Mouse (Mus musculus) brown adipose tissue, adult 24 weeks (tissue): ENCODE measurements around the gene Acbd3. TPM values are rescaled to one million over a fixed set of nuclear protein-coding genes. Genes with fewer than 3 reads are reported as not detected.

Experiments used
- H3K27ac ChIP-seq: fragments of 200-500 bp; replicated peaks from 2 replicates; pipeline ENCODE4 v1.5.1; 2012; ENCODE audit warnings: low read depth, mild to moderate bottlenecking, low read length
- H3K4me1 ChIP-seq: fragments of 200-500 bp; 2 replicates; pipeline ENCODE4 v1.6.1; 2012; ENCODE audit warnings: low read length, mixed read lengths; ENCODE audit not compliant: control insufficient read depth, insufficient read depth, insufficient read length
- H3K4me3 ChIP-seq: fragments of 200-500 bp; 2 replicates; pipeline ENCODE4 v1.5.1; 2012; ENCODE audit warnings: low read depth, mild to moderate bottlenecking, low read length, moderate library complexity; ENCODE audit not compliant: insufficient read depth
- polyA plus RNA-seq: library from polyadenylated mRNA; stranded (reverse); fragments of >200 nt; gene quantifications from 2 replicates; pipeline ENCODE4 v1.2.4, GENCODE M21; 2012; ENCODE audit not compliant: missing spikeins, insufficient read depth, insufficient read length

Gene Acbd3
- polyA plus RNA-seq, 1 experiment, result 22.1 TPM

GRCm38 (mm10) chr1:180791821-180792480, 66.1 kb downstream of the Acbd3 start:
- no peak overlapping the region for H3K27ac ChIP-seq
- no peaks in the 10 kb centered on the region for H3K4me1 ChIP-seq
- no peak overlapping the region for H3K4me3 ChIP-seq

DNA sequence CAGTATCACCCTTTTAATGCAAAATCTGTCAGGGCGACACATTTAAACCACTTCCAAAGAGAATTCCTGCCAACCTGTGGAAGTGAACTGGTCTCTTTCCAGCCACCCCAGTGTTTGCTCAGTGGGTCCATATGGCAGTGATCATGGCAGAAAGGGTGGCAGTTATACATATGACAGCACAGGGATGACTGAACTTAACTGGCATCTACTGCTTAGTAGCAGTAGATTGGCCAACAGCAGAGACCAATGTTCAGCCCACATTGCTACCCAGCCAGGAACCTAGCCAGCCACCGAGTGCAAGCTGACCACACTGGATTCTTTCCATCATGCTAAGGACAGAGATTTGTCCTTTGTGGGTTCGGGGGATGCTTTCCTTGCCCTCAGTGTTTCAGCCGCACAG, 67.0 kb downstream of the Acbd3 start:
- Histone ChIP-seq H3K27ac (no peak overlapping the region), H3K4me3 (no peak overlapping the region), H3K4me1 (no peaks in the 10 kb centered on the region)

DNA sequence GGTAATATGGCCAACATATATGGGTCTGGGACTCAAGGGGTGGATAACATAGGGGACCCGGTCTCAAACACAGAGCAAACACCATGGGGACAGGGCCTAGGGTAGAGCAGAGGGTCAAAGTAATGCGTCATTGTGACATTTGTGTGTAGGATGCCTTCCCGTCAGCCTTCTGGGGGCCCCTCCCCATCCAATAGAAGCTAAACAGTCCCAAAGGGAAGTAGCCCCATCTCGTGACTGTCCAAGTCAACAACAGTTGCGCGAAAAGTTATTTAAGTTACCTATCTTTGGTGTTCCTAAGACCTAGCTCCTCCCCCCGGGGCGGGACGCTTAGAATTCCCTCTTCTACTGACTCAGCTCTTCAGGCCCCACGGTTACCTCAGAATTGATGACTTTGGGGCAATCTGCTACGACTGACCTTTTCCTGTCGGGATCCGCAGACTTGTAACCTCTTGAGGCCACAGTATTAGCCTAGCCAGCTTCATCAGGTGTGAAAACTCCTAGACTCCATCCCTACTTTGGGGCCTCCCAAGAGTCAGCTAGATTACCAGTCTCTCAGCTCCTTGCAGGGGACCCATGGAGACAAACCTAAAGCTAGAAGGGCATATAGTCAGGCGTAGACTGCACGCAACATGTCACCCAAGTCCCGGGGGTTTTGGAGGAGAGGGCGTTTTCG, 67.7 kb downstream of the Acbd3 start:
- H3K4me1 ChIP-seq, result no peaks in the 10 kb centered on the region
- H3K4me3 ChIP-seq, result peak overlapping the region; percentile 41; the same call in 1 of the 2 replicates
- no peak overlapping the region for H3K27ac ChIP-seq

DNA sequence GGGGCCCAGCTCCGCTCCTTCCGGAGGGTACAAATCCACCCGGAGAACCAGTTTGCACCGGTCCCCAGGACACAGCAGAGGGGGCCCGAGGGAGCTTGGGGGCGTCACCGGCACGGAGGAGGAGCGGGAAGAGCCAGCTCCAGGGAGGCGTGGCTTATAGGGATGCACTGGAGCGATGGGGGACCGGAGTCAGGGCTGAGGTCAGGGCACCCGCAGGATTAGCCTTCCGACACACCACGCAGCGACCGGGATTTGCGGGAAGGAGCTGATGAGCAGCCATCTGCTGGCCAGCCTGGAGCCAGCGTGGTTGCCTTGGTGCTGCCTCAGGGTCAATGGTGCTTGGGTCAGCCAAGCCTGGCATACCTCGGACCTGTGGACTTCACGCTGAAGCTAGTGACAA, 68.3 kb downstream of the Acbd3 start:
- Histone ChIP-seq H3K4me1 (no peaks in the 10 kb centered on the region), H3K4me3 (peak overlapping the region; percentile 41; the same call in 1 of the 2 replicates), H3K27ac (no peak overlapping the region)

DNA sequence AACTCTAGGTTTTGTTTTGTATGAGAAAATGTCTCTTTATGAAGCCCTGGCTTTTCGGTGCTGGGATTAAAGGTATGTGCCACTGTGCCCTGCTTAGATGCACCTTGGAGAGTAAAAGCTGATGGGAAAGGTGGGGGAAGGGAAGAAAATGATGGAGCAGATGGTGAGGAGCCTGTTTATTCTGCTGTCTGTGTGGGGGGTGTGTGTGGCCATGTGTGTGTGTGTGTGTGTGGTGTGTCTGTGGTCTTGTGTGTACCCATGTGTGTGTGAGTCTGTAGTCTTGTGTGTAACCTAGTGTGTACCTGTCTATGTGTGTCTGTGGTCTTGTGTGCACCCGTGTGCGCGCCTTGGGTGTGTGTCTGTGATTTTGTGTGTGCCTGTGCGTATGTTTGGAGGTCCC, 72.8 kb downstream of the Acbd3 start:
- Histone ChIP-seq H3K4me3 (no peak overlapping the region), H3K27ac (no peak overlapping the region), H3K4me1 (no peaks in the 10 kb centered on the region)

DNA sequence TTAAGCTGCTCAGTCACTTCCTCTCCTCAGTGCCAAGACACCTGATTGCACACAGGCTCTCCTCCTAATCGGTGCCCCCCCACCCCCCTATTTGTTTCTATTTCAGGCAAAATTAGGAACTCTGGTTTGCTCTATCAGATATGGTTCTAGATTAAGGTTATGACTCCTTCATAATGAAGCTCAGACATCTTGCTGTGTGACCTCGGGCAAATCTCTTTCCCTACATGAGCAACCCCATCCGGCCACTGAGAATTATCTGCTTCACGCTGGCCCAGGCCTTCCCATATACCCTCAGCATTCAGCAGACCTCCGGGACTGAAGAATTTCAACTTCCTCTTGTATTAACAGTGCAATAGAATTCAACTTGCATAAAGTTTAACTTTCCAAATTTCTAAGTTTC, 73.4 kb downstream of the Acbd3 start:
- Histone ChIP-seq H3K4me3 (no peak overlapping the region), H3K4me1 (no peaks in the 10 kb centered on the region), H3K27ac (no peak overlapping the region)

DNA sequence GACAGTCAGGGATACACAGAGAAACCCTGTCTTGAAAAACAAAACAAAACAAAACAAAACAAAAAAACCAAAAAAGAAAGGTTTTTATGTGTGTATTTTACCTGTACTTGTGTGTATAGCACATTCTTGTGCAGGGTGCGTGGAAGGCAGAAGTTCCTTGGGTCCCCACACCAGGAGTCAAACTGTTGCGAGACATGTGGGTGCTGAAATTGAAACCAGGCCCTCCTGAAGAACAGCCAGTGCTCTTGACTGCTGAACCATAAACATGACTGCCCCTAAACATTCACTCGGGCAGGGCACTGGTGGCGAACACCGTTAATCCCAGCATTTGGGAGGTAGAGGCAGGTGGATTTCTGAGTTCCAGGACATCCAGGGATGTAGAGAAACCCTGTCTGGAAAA, 74.2 kb downstream of the Acbd3 start:
- Histone ChIP-seq H3K4me1 (no peaks in the 10 kb centered on the region), H3K27ac (no peak overlapping the region), H3K4me3 (no peak overlapping the region)

GRCm38 (mm10) chr1:180800814-180801213, 75.0 kb downstream of the Acbd3 start:
- H3K27ac ChIP-seq, result no peak overlapping the region
- no peak overlapping the region for H3K4me3 ChIP-seq
- H3K4me1 ChIP-seq, result no peaks in the 10 kb centered on the region

GRCm38 (mm10) chr1:180801466-180801994, 75.7 kb downstream of the Acbd3 start:
- Histone ChIP-seq H3K4me1 (no peaks in the 10 kb centered on the region), H3K27ac (no peak overlapping the region), H3K4me3 (no peak overlapping the region)

Other genes starting within 250 kb of the Acbd3 start
- gene Stum, start 242.5 kb upstream of the Acbd3 start, polyA plus RNA-seq, result 0.28 and 0.92 TPM in 2 replicates
- 53.1 and 67.8 TPM in 2 replicates for gene Parp1, start 157.1 kb upstream of the Acbd3 start, polyA plus RNA-seq
- 3.4 and 5.9 TPM in 2 replicates for gene Lin9, start 84.9 kb upstream of the Acbd3 start, polyA plus RNA-seq
- not detected in 2 replicates for gene Mixl1, start 29.0 kb upstream of the Acbd3 start, polyA plus RNA-seq
- gene H3f3a, start 87.9 kb downstream of the Acbd3 start, polyA plus RNA-seq, result 412 and 419 TPM in 2 replicates
- gene Sde2, start 125.1 kb downstream of the Acbd3 start, polyA plus RNA-seq, result 7.5 TPM in 2 replicates
- gene Lefty2, start 167.1 kb downstream of the Acbd3 start, polyA plus RNA-seq, result not detected in 2 replicates
- gene Pycr2, start 178.2 kb downstream of the Acbd3 start, polyA plus RNA-seq, result 13.3 and 18.2 TPM in 2 replicates
- gene Lefty1, start 209.0 kb downstream of the Acbd3 start, polyA plus RNA-seq, result not detected in 2 replicates
- gene Tmem63a, start 216.3 kb downstream of the Acbd3 start, polyA plus RNA-seq, result 6.1 and 6.3 TPM in 2 replicates